Mouse (Mus musculus): ENCODE measurements at regions not wholly inside any gene's neighbourhood (a gene's known extent, or its start where the extent isn't known, plus 50 kb on each side); places are given as distances from the start of the nearest gene placed in this dataset.
A peak's percentile ranks its signal among the peaks of the same experiment; 100 is the strongest.

- intact Hi-C loops (cut with DNase I) = loop anchor here (10.0 kb wide), 1 partner anchor 260 kb away; no protein-coding TSS in a partner anchor
- no peak for DNase-seq
Measured at GRCm38 (mm10) chrX:10984894-10985293, 270.1 kb downstream of the Mid1ip1 start.

- intact Hi-C loops (cut with DNase I) = no loop called here
- peak; percentile 3 for DNase-seq
Measured at GRCm38 (mm10) chrX:10991871-10992210, 277.0 kb downstream of the Mid1ip1 start.

- peak; percentile 43 for DNase-seq
- intact Hi-C loops (cut with DNase I) = no loop called here
Measured at GRCm38 (mm10) chrX:10992211-10993004, 277.6 kb downstream of the Mid1ip1 start.

- DNase-seq = peak; percentile 50
- intact Hi-C loops (cut with DNase I) = no loop called here
Measured at GRCm38 (mm10) chrX:10993005-10993377, 278.2 kb downstream of the Mid1ip1 start.

- intact Hi-C loops (cut with DNase I) = no loop called here
- no peak for DNase-seq
Measured at GRCm38 (mm10) chrX:10994910-10995309, 280.1 kb downstream of the Mid1ip1 start.

GRCm38 (mm10) chrX:11001180-11001579 is 286.4 kb downstream of the Mid1ip1 start:
- no peak for DNase-seq

GRCm38 (mm10) chrX:11039278-11039677 is 259.8 kb upstream of the H2al1a start:
- DNase-seq = no peak
- intact Hi-C loops (cut with DNase I) = no loop called here

More at GRCm38 (mm10) chrX:11001180-11001579, 286.4 kb downstream of the Mid1ip1 start:
- intact Hi-C loops (cut with DNase I) = no loop called here

GRCm38 (mm10) chrX:11046769-11047168 is 252.3 kb upstream of the H2al1a start:
- DNase-seq = no peak
- intact Hi-C loops (cut with DNase I) = no loop called here

GRCm38 (mm10) chrX:11082171-11082570 is 216.9 kb upstream of the H2al1a start:
- intact Hi-C loops (cut with DNase I) = no loop called here
- no peak for DNase-seq

GRCm38 (mm10) chrX:11082845-11083244 is 216.2 kb upstream of the H2al1a start:
- DNase-seq = no peak
- intact Hi-C loops (cut with DNase I) = no loop called here

GRCm38 (mm10) chrX:11086257-11087072 is 212.6 kb upstream of the H2al1a start:
- no peak for DNase-seq
- intact Hi-C loops (cut with DNase I) = no loop called here

- intact Hi-C loops (cut with DNase I) = no loop called here
- peak; percentile 48 for DNase-seq
Measured at GRCm38 (mm10) chrX:11087913-11088312, 211.1 kb upstream of the H2al1a start.

GRCm38 (mm10) chrX:11088506-11088905 is 210.6 kb upstream of the H2al1a start:
- intact Hi-C loops (cut with DNase I) = no loop called here
- no peak for DNase-seq

GRCm38 (mm10) chrX:11090432-11090831 is 208.6 kb upstream of the H2al1a start:
- intact Hi-C loops (cut with DNase I) = loop anchor here (10.0 kb wide), 1 partner anchor 376 kb away; the partner anchor contains the start of gene Mid1ip1
- peak; percentile 83 for DNase-seq

GRCm38 (mm10) chrX:11097581-11098254 is 201.3 kb upstream of the H2al1a start:
- DNase-seq = no peak
- intact Hi-C loops (cut with DNase I) = loop anchor here (10.0 kb wide), 1 partner anchor 383 kb away; the partner anchor contains the start of gene Mid1ip1

GRCm38 (mm10) chrX:11098366-11098765 is 200.7 kb upstream of the H2al1a start:
- no peak for DNase-seq
- intact Hi-C loops (cut with DNase I) = loop anchor here (10.0 kb wide), 1 partner anchor 384 kb away; the partner anchor contains the start of gene Mid1ip1

GRCm38 (mm10) chrX:11099146-11100087 is 199.6 kb upstream of the H2al1a start:
- intact Hi-C loops (cut with DNase I) = loop anchor here (10.0 kb wide), 1 partner anchor 385 kb away; the partner anchor contains the start of gene Mid1ip1
- peak; percentile 18 for DNase-seq

GRCm38 (mm10) chrX:11100935-11101334 is 198.1 kb upstream of the H2al1a start:
- intact Hi-C loops (cut with DNase I) = no loop called here
- peak; percentile 20 for DNase-seq

GRCm38 (mm10) chrX:11131253-11131652 is 167.8 kb upstream of the H2al1a start:
- intact Hi-C loops (cut with DNase I) = no loop called here
- no peak for DNase-seq

- peak; percentile 84 for DNase-seq
- intact Hi-C loops (cut with DNase I) = no loop called here
Measured at GRCm38 (mm10) chrX:11139971-11140421, 159.1 kb upstream of the H2al1a start.

All from left cerebral cortex, postnatal 4 days (tissue).